Mouse (Mus musculus): Measurements from ENCODE around the gene Slc7a6os. TPM values are rescaled to one million over a fixed set of nuclear protein-coding genes. Genes with fewer than 3 reads are reported as not detected.

Slc7a6os gene
- total and polyA plus RNA-seq, 2 experiments, result 8.3 to 21.9 TPM

GRCm38 (mm10) chr8:106191639-106192038 is 19.1 kb downstream of the Slc7a6os start:
- no peak for DNase-seq (ENCODE audit: extremely low read depth, low read depth, low spot score)
- Histone ChIP-seq H3K9ac (ENCODE audit: low read depth, low read length) (no peak overlapping the region), H3K27me3 (ENCODE audit: control insufficient read depth, insufficient read depth, low read length) (no peaks in the 10 kb centered on the region), H3K27ac (replicated peaks; ENCODE audit: insufficient read depth, low read depth, low read length) (no peak overlapping the region), H3K4me3 (ENCODE audit: insufficient read depth, low read depth, low read length) (no peak overlapping the region), H3K79me2 (ENCODE audit: control insufficient read depth, insufficient read depth, low read length) (no peaks in the 10 kb centered on the region), H3K36me3 (ENCODE audit: control insufficient read depth, insufficient read depth, low read length) (no peaks in the 10 kb centered on the region), H3K4me1 (ENCODE audit: control insufficient read depth, insufficient read depth, low read length) (no peaks in the 10 kb centered on the region)
- no peak for TF ChIP-seq POLR2A (IDR thresholded peaks at IDR 0.05; ENCODE audit: extremely low read depth, insufficient read depth, low read length)
- 89% methylated on average over 5 of the region's 5 CpGs for WGBS

GRCm38 (mm10) chr8:106189162-106189561 is 21.6 kb downstream of the Slc7a6os start:
- H3K36me3 ChIP-seq (ENCODE audit: control insufficient read depth, insufficient read depth, low read length), result no peaks in the 10 kb centered on the region

GRCm38 (mm10) chr8:106186394-106186793 is 24.3 kb downstream of the Slc7a6os start:
- Histone ChIP-seq H3K4me1 (ENCODE audit: control insufficient read depth, insufficient read depth, low read length) (peaks cover 9% of the 10 kb centered on the region), H3K27me3 (ENCODE audit: control insufficient read depth, insufficient read depth, low read length) (no peaks in the 10 kb centered on the region), H3K36me3 (ENCODE audit: control insufficient read depth, insufficient read depth, low read length) (no peaks in the 10 kb centered on the region), H3K79me2 (ENCODE audit: control insufficient read depth, insufficient read depth, low read length) (no peaks in the 10 kb centered on the region), H3K27ac (replicated peaks; ENCODE audit: insufficient read depth, low read depth, low read length) (no peak overlapping the region), H3K9ac (ENCODE audit: low read depth, low read length) (no peak overlapping the region), H3K4me3 (ENCODE audit: insufficient read depth, low read depth, low read length) (no peak overlapping the region)
- DNase-seq (ENCODE audit: extremely low read depth, low read depth, low spot score), result no peak
- TF ChIP-seq POLR2A (IDR thresholded peaks at IDR 0.05; ENCODE audit: extremely low read depth, insufficient read depth, low read length) (no peak), CTCF (IDR thresholded peaks at IDR 0.05; ENCODE audit: low read depth, low read length) (no peak)
- WGBS, result 87% methylated on average over 3 of the region's 3 CpGs

More at GRCm38 (mm10) chr8:106189162-106189561, 21.6 kb downstream of the Slc7a6os start:
- 94% methylated on average over 4 of the region's 4 CpGs for WGBS
- Histone ChIP-seq H3K27ac (replicated peaks; ENCODE audit: insufficient read depth, low read depth, low read length) (no peak overlapping the region), H3K4me1 (ENCODE audit: control insufficient read depth, insufficient read depth, low read length) (peaks cover 9% of the 10 kb centered on the region), H3K4me3 (ENCODE audit: insufficient read depth, low read depth, low read length) (no peak overlapping the region), H3K9ac (ENCODE audit: low read depth, low read length) (no peak overlapping the region), H3K27me3 (ENCODE audit: control insufficient read depth, insufficient read depth, low read length) (no peaks in the 10 kb centered on the region), H3K79me2 (ENCODE audit: control insufficient read depth, insufficient read depth, low read length) (no peaks in the 10 kb centered on the region)
- TF ChIP-seq CTCF (IDR thresholded peaks at IDR 0.05; ENCODE audit: low read depth, low read length) (no peak), POLR2A (IDR thresholded peaks at IDR 0.05; ENCODE audit: extremely low read depth, insufficient read depth, low read length) (no peak)
- DNase-seq (ENCODE audit: extremely low read depth, low read depth, low spot score), result no peak

GRCm38 (mm10) chr8:106185628-106186270 is 25.0 kb downstream of the Slc7a6os start:
- Histone ChIP-seq H3K36me3 (ENCODE audit: control insufficient read depth, insufficient read depth, low read length) (no peaks in the 10 kb centered on the region), H3K4me1 (ENCODE audit: control insufficient read depth, insufficient read depth, low read length) (peaks cover 9% of the 10 kb centered on the region), H3K27me3 (ENCODE audit: control insufficient read depth, insufficient read depth, low read length) (no peaks in the 10 kb centered on the region), H3K79me2 (ENCODE audit: control insufficient read depth, insufficient read depth, low read length) (no peaks in the 10 kb centered on the region), H3K27ac (replicated peaks; ENCODE audit: insufficient read depth, low read depth, low read length) (no peak overlapping the region), H3K4me3 (ENCODE audit: insufficient read depth, low read depth, low read length) (no peak overlapping the region), H3K9ac (ENCODE audit: low read depth, low read length) (no peak overlapping the region)
- no peak for TF ChIP-seq POLR2A (IDR thresholded peaks at IDR 0.05; ENCODE audit: extremely low read depth, insufficient read depth, low read length)
- no peak for TF ChIP-seq CTCF (IDR thresholded peaks at IDR 0.05; ENCODE audit: low read depth, low read length)
- DNase-seq (ENCODE audit: extremely low read depth, low read depth, low spot score), result peak; percentile 93
- WGBS, result 28% methylated on average over 8 of the region's 8 CpGs

GRCm38 (mm10) chr8:106178428-106178827 is 32.3 kb downstream of the Slc7a6os start:
- Histone ChIP-seq H3K79me2 (ENCODE audit: control insufficient read depth, insufficient read depth, low read length) (no peaks in the 10 kb centered on the region), H3K27me3 (ENCODE audit: control insufficient read depth, insufficient read depth, low read length) (no peaks in the 10 kb centered on the region), H3K4me3 (ENCODE audit: insufficient read depth, low read depth, low read length) (no peak overlapping the region), H3K27ac (replicated peaks; ENCODE audit: insufficient read depth, low read depth, low read length) (no peak overlapping the region), H3K4me1 (ENCODE audit: control insufficient read depth, insufficient read depth, low read length) (no peaks in the 10 kb centered on the region), H3K9ac (ENCODE audit: low read depth, low read length) (no peak overlapping the region), H3K36me3 (ENCODE audit: control insufficient read depth, insufficient read depth, low read length) (no peaks in the 10 kb centered on the region)
- no peak for DNase-seq (ENCODE audit: extremely low read depth, low read depth, low spot score)
- no peak for TF ChIP-seq CTCF (IDR thresholded peaks at IDR 0.05; ENCODE audit: low read depth, low read length)
- TF ChIP-seq POLR2A (IDR thresholded peaks at IDR 0.05; ENCODE audit: extremely low read depth, insufficient read depth, low read length), result no peak
- WGBS, result 75% methylated on average over 2 of the region's 2 CpGs

GRCm38 (mm10) chr8:106177594-106177993 is 33.1 kb downstream of the Slc7a6os start:
- no peaks in the 10 kb centered on the region for H3K4me1 ChIP-seq (ENCODE audit: control insufficient read depth, insufficient read depth, low read length)
- no peak overlapping the region for H3K9ac ChIP-seq (ENCODE audit: low read depth, low read length)
- H3K36me3 ChIP-seq (ENCODE audit: control insufficient read depth, insufficient read depth, low read length), result no peaks in the 10 kb centered on the region
- H3K27ac ChIP-seq (replicated peaks; ENCODE audit: insufficient read depth, low read depth, low read length), result no peak overlapping the region
- DNase-seq (ENCODE audit: extremely low read depth, low read depth, low spot score), result no peak
- no peaks in the 10 kb centered on the region for H3K79me2 ChIP-seq (ENCODE audit: control insufficient read depth, insufficient read depth, low read length)
- TF ChIP-seq POLR2A (IDR thresholded peaks at IDR 0.05; ENCODE audit: extremely low read depth, insufficient read depth, low read length) (no peak), CTCF (IDR thresholded peaks at IDR 0.05; ENCODE audit: low read depth, low read length) (no peak)
- H3K4me3 ChIP-seq (ENCODE audit: insufficient read depth, low read depth, low read length), result no peak overlapping the region
- H3K27me3 ChIP-seq (ENCODE audit: control insufficient read depth, insufficient read depth, low read length), result no peaks in the 10 kb centered on the region
- WGBS, result 79% methylated on average over 1 of the region's 1 CpGs

Data from liver, adult 2 months (tissue).